Mouse (Mus musculus) spleen, adult 2 months (tissue): Measurements from ENCODE around the gene Plvap.

Experiments
- CTCF ChIP-seq: fragments of 200-500 bp; IDR thresholded peaks from 2 replicates; pipeline ENCODE4 v1.5.1; 2011; ENCODE audit warnings: mild to moderate bottlenecking, inconsistent platforms; ENCODE audit not compliant: insufficient read depth, insufficient read length, insufficient replicate concordance; ENCODE audit errors: extremely low read depth
- POLR2A ChIP-seq: fragments of 200-500 bp; IDR thresholded peaks from 2 replicates; pipeline ENCODE4 v1.6.1; 2011; ENCODE audit warnings: low read depth, low read length, inconsistent platforms

DNA sequence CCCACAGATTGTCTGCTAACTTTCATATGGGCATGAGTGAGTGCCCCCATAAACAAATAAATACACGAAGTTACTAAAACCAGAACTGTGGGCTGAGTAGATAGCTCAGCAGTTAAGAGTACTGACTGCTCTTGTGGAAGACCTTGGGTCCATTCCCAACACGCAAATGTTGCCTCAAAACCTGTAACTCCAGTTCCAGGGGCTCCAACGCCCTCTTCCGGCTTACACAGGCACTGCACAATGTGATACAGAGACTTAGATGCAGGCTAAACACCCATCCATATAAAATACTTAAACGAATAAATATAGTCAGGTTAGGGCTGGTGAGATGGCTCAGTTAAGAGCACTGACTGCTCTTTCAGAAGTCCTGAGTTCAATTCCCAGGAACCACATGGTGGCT lies 3.5 kb upstream of the Plvap start:
- no peak for TF ChIP-seq CTCF
- no peak for TF ChIP-seq POLR2A
